Mouse (Mus musculus): ENCODE data around the gene Chpf2. TPM values are rescaled to one million over a fixed set of nuclear protein-coding genes. Genes with fewer than 3 reads are reported as not detected.
A peak's percentile ranks its signal among the peaks of the same experiment; 100 is the strongest.

Chpf2 gene
- polyA plus RNA-seq, 1 experiment from 2014 or later = 14.4 TPM

- DNase-seq (ENCODE audit: low spot score) (peak; percentile 79), ATAC-seq (ENCODE audit: low FRiP score) (peak; percentile 89)
- Histone ChIP-seq H3K4me3 (replicated peaks; ENCODE audit: low read length) (peak within 1 kb of the TSS; percentile 57), H3K9ac (peak within 1 kb of the TSS; percentile 88), H3K27me3 (ENCODE audit: control insufficient read depth, insufficient read depth, low read length) (no peaks in the 10 kb centered on the region), H3K9me3 (ENCODE audit: control insufficient read depth, low read length) (no peaks in the 10 kb centered on the region), H3K27ac (peak within 1 kb of the TSS; percentile 6; the same call in 1 of the 2 replicates), H3K4me2 (replicated peaks) (peak within 1 kb of the TSS; percentile 66), H3K36me3 (replicated peaks; ENCODE audit: control insufficient read depth, insufficient read depth) (no peaks in the 10 kb centered on the region), H3K4me1 (replicated peaks; ENCODE audit: control insufficient read depth, insufficient read depth, low read length) (peaks cover 22% of the 10 kb centered on the region; the same call in 1 of the 2 replicates)
- 3% methylated on average over 37 of the region's 37 CpGs for WGBS
These were observed 37.7 kb downstream of the Chpf2 start, which contains the start of gene Smarcd3 for GRCm38 (mm10) chr5:24623986-24624821. TSS of gene Smarcd3 (minus strand) at chr5:24624411.

GRCm38 (mm10) chr5:24624822-24625120 lies 38.2 kb downstream of the Chpf2 start:
- peak overlapping the region; percentile 88 for H3K9ac ChIP-seq

GRCm38 (mm10) chr5:24629712-24630111 lies 43.2 kb downstream of the Chpf2 start:
- H3K36me3 ChIP-seq (replicated peaks; ENCODE audit: control insufficient read depth, insufficient read depth) = no peaks in the 10 kb centered on the region
- ATAC-seq (ENCODE audit: low FRiP score) (no peak), DNase-seq (ENCODE audit: low spot score) (no peak)
- H3K4me2 ChIP-seq (replicated peaks) = no peak overlapping the region
- WGBS = 71% methylated on average over 3 of the region's 3 CpGs
- H3K27ac ChIP-seq = no peak overlapping the region
- peaks cover 3% of the 10 kb centered on the region; the same call in 1 of the 2 replicates for H3K4me1 ChIP-seq (replicated peaks; ENCODE audit: control insufficient read depth, insufficient read depth, low read length)
- H3K9ac ChIP-seq = no peak overlapping the region
- no peaks in the 10 kb centered on the region for H3K27me3 ChIP-seq (ENCODE audit: control insufficient read depth, insufficient read depth, low read length)
- no peaks in the 10 kb centered on the region for H3K9me3 ChIP-seq (ENCODE audit: control insufficient read depth, low read length)
- no peak overlapping the region for H3K4me3 ChIP-seq (replicated peaks; ENCODE audit: low read length)

More at GRCm38 (mm10) chr5:24624822-24625120, 38.2 kb downstream of the Chpf2 start:
- ATAC-seq (ENCODE audit: low FRiP score) (no peak), DNase-seq (ENCODE audit: low spot score) (no peak)
- Histone ChIP-seq H3K27me3 (ENCODE audit: control insufficient read depth, insufficient read depth, low read length) (no peaks in the 10 kb centered on the region), H3K27ac (no peak overlapping the region), H3K36me3 (replicated peaks; ENCODE audit: control insufficient read depth, insufficient read depth) (no peaks in the 10 kb centered on the region), H3K9me3 (ENCODE audit: control insufficient read depth, low read length) (no peaks in the 10 kb centered on the region), H3K4me2 (replicated peaks) (peak overlapping the region; percentile 66), H3K4me3 (replicated peaks; ENCODE audit: low read length) (peak overlapping the region; percentile 57), H3K4me1 (replicated peaks; ENCODE audit: control insufficient read depth, insufficient read depth, low read length) (peaks cover 22% of the 10 kb centered on the region; the same call in 1 of the 2 replicates)
- 45% methylated on average over 4 of the region's 4 CpGs for WGBS

GRCm38 (mm10) chr5:24635093-24635492 lies 48.6 kb downstream of the Chpf2 start:
- H3K4me2 ChIP-seq (replicated peaks) = no peak overlapping the region
- ATAC-seq (ENCODE audit: low FRiP score) (no peak), DNase-seq (ENCODE audit: low spot score) (no peak)
- H3K4me1 ChIP-seq (replicated peaks; ENCODE audit: control insufficient read depth, insufficient read depth, low read length) = peaks cover 6% of the 10 kb centered on the region; the same call in 1 of the 2 replicates
- no peaks in the 10 kb centered on the region for H3K9me3 ChIP-seq (ENCODE audit: control insufficient read depth, low read length)
- no peak overlapping the region for H3K4me3 ChIP-seq (replicated peaks; ENCODE audit: low read length)
- H3K36me3 ChIP-seq (replicated peaks; ENCODE audit: control insufficient read depth, insufficient read depth) = no peaks in the 10 kb centered on the region
- no peaks in the 10 kb centered on the region for H3K27me3 ChIP-seq (ENCODE audit: control insufficient read depth, insufficient read depth, low read length)
- WGBS = 74% methylated on average over 1 of the region's 1 CpGs
- H3K9ac ChIP-seq = no peak overlapping the region
- no peak overlapping the region for H3K27ac ChIP-seq

- Histone ChIP-seq H3K27me3 (ENCODE audit: control insufficient read depth, insufficient read depth, low read length) (no peaks in the 10 kb centered on the region), H3K4me2 (replicated peaks) (no peak overlapping the region), H3K9ac (no peak overlapping the region), H3K36me3 (replicated peaks; ENCODE audit: control insufficient read depth, insufficient read depth) (no peaks in the 10 kb centered on the region), H3K4me1 (replicated peaks; ENCODE audit: control insufficient read depth, insufficient read depth, low read length) (peaks cover 6% of the 10 kb centered on the region; the same call in 1 of the 2 replicates), H3K4me3 (replicated peaks; ENCODE audit: low read length) (no peak overlapping the region), H3K27ac (no peak overlapping the region), H3K9me3 (ENCODE audit: control insufficient read depth, low read length) (no peaks in the 10 kb centered on the region)
- WGBS = 49% methylated on average over 6 of the region's 6 CpGs
- DNase-seq (ENCODE audit: low spot score) = no peak
- peak; percentile 53; the same call in 1 of the 2 replicates for ATAC-seq (ENCODE audit: low FRiP score)
These were observed 49.1 kb downstream of the Chpf2 start for GRCm38 (mm10) chr5:24635526-24636141.

- ATAC-seq (ENCODE audit: low FRiP score) = no peak
- WGBS = 77% methylated on average over 4 of the region's 4 CpGs
These were observed 50.4 kb downstream of the Chpf2 start for GRCm38 (mm10) chr5:24636987-24637386.

GRCm38 (mm10) chr5:24638131-24638530 lies 51.6 kb downstream of the Chpf2 start:
- no peaks in the 10 kb centered on the region for H3K36me3 ChIP-seq (replicated peaks; ENCODE audit: control insufficient read depth, insufficient read depth)
- DNase-seq (ENCODE audit: low spot score) (no peak), ATAC-seq (ENCODE audit: low FRiP score) (no peak)
- no peak overlapping the region for H3K9ac ChIP-seq
- H3K9me3 ChIP-seq (ENCODE audit: control insufficient read depth, low read length) = no peaks in the 10 kb centered on the region
- no peak overlapping the region for H3K4me2 ChIP-seq (replicated peaks)
- H3K27ac ChIP-seq = no peak overlapping the region
- H3K27me3 ChIP-seq (ENCODE audit: control insufficient read depth, insufficient read depth, low read length) = no peaks in the 10 kb centered on the region
- H3K4me3 ChIP-seq (replicated peaks; ENCODE audit: low read length) = no peak overlapping the region
- H3K4me1 ChIP-seq (replicated peaks; ENCODE audit: control insufficient read depth, insufficient read depth, low read length) = peaks cover 6% of the 10 kb centered on the region; the same call in 1 of the 2 replicates
- WGBS = 51% methylated on average over 6 of the region's 6 CpGs

More at GRCm38 (mm10) chr5:24636987-24637386, 50.4 kb downstream of the Chpf2 start:
- H3K27me3 ChIP-seq (ENCODE audit: control insufficient read depth, insufficient read depth, low read length) = no peaks in the 10 kb centered on the region
- no peak overlapping the region for H3K4me3 ChIP-seq (replicated peaks; ENCODE audit: low read length)
- H3K9me3 ChIP-seq (ENCODE audit: control insufficient read depth, low read length) = no peaks in the 10 kb centered on the region
- H3K4me2 ChIP-seq (replicated peaks) = no peak overlapping the region
- no peak overlapping the region for H3K9ac ChIP-seq
- H3K36me3 ChIP-seq (replicated peaks; ENCODE audit: control insufficient read depth, insufficient read depth) = no peaks in the 10 kb centered on the region
- H3K4me1 ChIP-seq (replicated peaks; ENCODE audit: control insufficient read depth, insufficient read depth, low read length) = peaks cover 6% of the 10 kb centered on the region; the same call in 1 of the 2 replicates
- DNase-seq (ENCODE audit: low spot score) = no peak
- no peak overlapping the region for H3K27ac ChIP-seq

GRCm38 (mm10) chr5:24639081-24639480 lies 52.5 kb downstream of the Chpf2 start:
- Histone ChIP-seq H3K9me3 (ENCODE audit: control insufficient read depth, low read length) (no peaks in the 10 kb centered on the region), H3K36me3 (replicated peaks; ENCODE audit: control insufficient read depth, insufficient read depth) (no peaks in the 10 kb centered on the region), H3K4me3 (replicated peaks; ENCODE audit: low read length) (no peak overlapping the region), H3K9ac (no peak overlapping the region), H3K4me2 (replicated peaks) (no peak overlapping the region), H3K4me1 (replicated peaks; ENCODE audit: control insufficient read depth, insufficient read depth, low read length) (peaks cover 6% of the 10 kb centered on the region; the same call in 1 of the 2 replicates), H3K27me3 (ENCODE audit: control insufficient read depth, insufficient read depth, low read length) (no peaks in the 10 kb centered on the region), H3K27ac (no peak overlapping the region)
- ATAC-seq (ENCODE audit: low FRiP score) (no peak), DNase-seq (ENCODE audit: low spot score) (no peak)
- WGBS = 57% methylated on average over 6 of the region's 6 CpGs
